Comparison of ENCODE assay signal across 8 mouse cellular contexts in the genomic region with DNA sequence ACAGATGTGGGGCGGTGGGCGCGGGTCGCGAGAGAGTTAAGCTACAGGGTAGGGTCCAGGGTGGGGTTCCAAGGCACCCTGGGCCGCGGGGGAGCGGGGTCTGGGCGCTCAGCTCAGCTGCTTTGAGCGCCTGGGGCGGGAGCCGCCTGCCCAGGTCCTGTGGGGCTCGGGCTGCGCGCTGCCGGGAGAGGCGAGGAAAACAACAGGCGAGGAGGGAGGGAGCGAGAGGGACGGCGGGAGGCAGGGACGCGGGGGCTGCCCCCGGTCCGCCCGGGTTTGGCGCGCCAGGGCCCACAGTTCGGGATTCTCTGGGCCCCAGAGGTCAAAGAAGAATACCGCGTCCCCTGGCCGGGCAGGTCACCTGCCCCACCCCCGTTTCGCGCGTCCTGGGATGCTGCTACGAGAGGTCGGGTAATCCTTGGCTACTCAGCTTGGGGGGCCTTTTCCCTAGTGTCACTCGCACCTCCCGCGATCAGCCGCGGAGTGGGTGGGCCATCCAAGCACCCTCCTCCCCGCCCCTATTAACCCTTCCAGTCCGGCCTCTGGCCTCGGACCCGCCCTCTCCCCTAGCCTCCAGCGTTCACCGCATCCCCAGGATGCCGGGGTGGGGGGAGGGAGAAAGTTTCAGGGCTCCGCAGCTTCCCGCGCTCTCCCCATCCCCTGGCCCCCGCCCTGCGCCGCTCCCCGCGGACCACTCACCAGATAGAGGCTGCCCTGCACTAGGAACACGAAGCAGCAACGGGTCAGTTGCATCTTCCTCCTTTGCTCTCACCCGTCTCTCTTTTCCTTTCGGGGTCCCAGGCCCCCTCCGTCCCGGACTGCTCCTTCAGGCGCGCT. TPM values are rescaled to one million over a fixed set of nuclear protein-coding genes. Genes with fewer than 3 reads are reported as not detected.
DNase-seq lines count a peak whose midpoint lies in the region; ATAC-seq and TF ChIP-seq lines count a peak whose summit lies in the region.

No protein-coding gene starts in this region.

- no peaks in the 10 kb centered on the region for H3K36me3 ChIP-seq in embryonic facial prominence, embryonic 14.5 days (ENCODE audit: control insufficient read depth, insufficient read depth, low read length)
- no peaks in the 10 kb centered on the region for H3K36me3 ChIP-seq in hindbrain, postnatal 0 days (ENCODE audit: insufficient read depth, low read length)
- H3K36me3 ChIP-seq in midbrain, embryonic 16.5 days (ENCODE audit: control insufficient read depth, insufficient read depth, low read length), result no peaks in the 10 kb centered on the region

- peak overlapping the region; percentile 38 for H3K27ac ChIP-seq in gastrocnemius, adult 2 months
- no peak overlapping the region for H3K27ac ChIP-seq in embryonic facial prominence, embryonic 14.5 days (replicated peaks; ENCODE audit: low read depth, low read length)
- 0 out of 2 replicates have a peak overlapping the region, but pooled peaks have one; percentile 11 for H3K27ac ChIP-seq in hindbrain, postnatal 0 days
- H3K27ac ChIP-seq in midbrain, embryonic 16.5 days (ENCODE audit: low read length), result peak overlapping the region; percentile 32

- no peaks in the 10 kb centered on the region for H3K4me1 ChIP-seq in embryonic facial prominence, embryonic 14.5 days (ENCODE audit: control insufficient read depth, insufficient read depth, low read length)
- 0 out of 2 replicates have a peak, but pooled peaks cover 3% of the 10 kb centered on the region for H3K4me1 ChIP-seq in hindbrain, postnatal 0 days (ENCODE audit: insufficient read depth, low read length)
- H3K4me1 ChIP-seq in midbrain, embryonic 16.5 days (ENCODE audit: control insufficient read depth, insufficient read depth, low read length), result peaks cover 4% of the 10 kb centered on the region

- no peak for TF ChIP-seq CTCF in gastrocnemius, adult 2 months (IDR thresholded peaks at IDR 0.05)
- TF ChIP-seq CTCF in hindbrain, postnatal 0 days (IDR thresholded peaks at IDR 0.05; ENCODE audit: low read depth), result no peak

- H3K9me3 ChIP-seq in embryonic facial prominence, embryonic 14.5 days (ENCODE audit: control insufficient read depth, low read length), result no peaks in the 10 kb centered on the region
- H3K9me3 ChIP-seq in hindbrain, postnatal 0 days (ENCODE audit: low read length), result no peaks in the 10 kb centered on the region
- no peaks in the 10 kb centered on the region for H3K9me3 ChIP-seq in midbrain, embryonic 16.5 days (replicated peaks; ENCODE audit: control insufficient read depth, low read length, poor library complexity, severe bottlenecking)

- H3K27me3 ChIP-seq in embryonic facial prominence, embryonic 14.5 days (replicated peaks; ENCODE audit: control insufficient read depth, insufficient read depth, low read length), result peaks cover 18% of the 10 kb centered on the region; the same call in 1 of the 2 replicates
- no peaks in the 10 kb centered on the region for H3K27me3 ChIP-seq in hindbrain, postnatal 0 days (ENCODE audit: insufficient read depth, low read length)
- peaks cover 12% of the 10 kb centered on the region for H3K27me3 ChIP-seq in midbrain, embryonic 16.5 days (ENCODE audit: control insufficient read depth, insufficient read depth, low read depth, low read length)

- H3K9ac ChIP-seq in embryonic facial prominence, embryonic 14.5 days (ENCODE audit: low read depth, low read length), result peak overlapping the region; percentile 65
- H3K9ac ChIP-seq in hindbrain, postnatal 0 days (replicated peaks; ENCODE audit: low read length), result peak overlapping the region; percentile 63
- peak overlapping the region; percentile 79 for H3K9ac ChIP-seq in midbrain, embryonic 16.5 days (ENCODE audit: low read depth, low read length)

- intact Hi-C loops in gastrocnemius, adult 2 months (cut with DNase I), result loop anchor here (1.0 kb wide), 1 partner anchor 129 kb away; a partner anchor contains a TSS

- peak; percentile 54 for DNase-seq in gastrocnemius, adult 2 months
- no peak for DNase-seq in gastrocnemius, adult 18-20 months (ENCODE audit: low spot score)
- peak; percentile 33 for DNase-seq in ES-CJ7 (ENCODE audit: low read depth, low spot score)
- no peak for DNase-seq in embryonic facial prominence, embryonic 14.5 days (ENCODE audit: low spot score)
- DNase-seq in hindbrain, postnatal 0 days (ENCODE audit: low spot score), result no peak
- DNase-seq in right cerebral cortex, postnatal 14 days, result no peak
- no peak for DNase-seq in urinary bladder, postnatal 10 days (ENCODE audit: low spot score)

- ATAC-seq in embryonic facial prominence, embryonic 14.5 days (ENCODE audit: low read depth), result peak; percentile 23
- peak; percentile 55; the same call in 1 of the 2 replicates for ATAC-seq in hindbrain, postnatal 0 days
- ATAC-seq in midbrain, embryonic 16.5 days, result peak; percentile 41; the same call in 1 of the 2 replicates

- H3K4me2 ChIP-seq in embryonic facial prominence, embryonic 14.5 days (ENCODE audit: low read depth, low read length), result peak overlapping the region; percentile 99
- peak overlapping the region; percentile 92 for H3K4me2 ChIP-seq in hindbrain, postnatal 0 days (ENCODE audit: low read depth, low read length)
- peak overlapping the region; percentile 96 for H3K4me2 ChIP-seq in midbrain, embryonic 16.5 days (ENCODE audit: low read length)

- H3K4me3 ChIP-seq in gastrocnemius, adult 2 months, result peak overlapping the region; percentile 82
- peak overlapping the region; percentile 62 for H3K4me3 ChIP-seq in embryonic facial prominence, embryonic 14.5 days (ENCODE audit: low read depth, low read length)
- peak overlapping the region; percentile 63 for H3K4me3 ChIP-seq in hindbrain, postnatal 0 days (ENCODE audit: low read length)
- peak overlapping the region; percentile 66 for H3K4me3 ChIP-seq in midbrain, embryonic 16.5 days (ENCODE audit: low read depth, low read length)

- WGBS in embryonic facial prominence, embryonic 14.5 days, result 2% methylated on average over 36 of the region's 66 CpGs
- under 1% methylated on average over 60 of the region's 66 CpGs for WGBS in hindbrain, postnatal 0 days
- under 1% methylated on average over 60 of the region's 66 CpGs for WGBS in midbrain, embryonic 16.5 days

RNA-seq across cellular contexts. Expression of a gene that starts 0.7 kb away (rescaled TPM):
- under 1 TPM; 0.20 to 0.23 TPM for total RNA-seq in gastrocnemius, adult 2 months (2021)
- under 1 TPM; 0.27 to 0.33 TPM for total RNA-seq in gastrocnemius, adult 18-20 months (2021)
- 0.72 and 1.1 TPM in 2 replicates for polyA plus RNA-seq in embryonic facial prominence, embryonic 14.5 days (2014; fragmentation: Nextera tagmentation; extraction: Ambion mirVana)
- 21.4 and 23.6 TPM in 2 replicates for total RNA-seq in hindbrain, postnatal 0 days (2014; rRNA removed)
- 3.7 and 4.1 TPM in 2 replicates for polyA plus RNA-seq in hindbrain, postnatal 0 days (2015; fragmentation: Nextera tagmentation; extraction: Ambion mirVana)
- polyA plus RNA-seq in midbrain, embryonic 16.5 days (2015; fragmentation: Nextera tagmentation; extraction: Ambion mirVana), result 3.3 and 4.6 TPM in 2 replicates

Comparison
In these comparisons a context has a peak if more than half of its experiments do, and no peak if none do; other contexts are left out.
1. DNase-seq: peak in gastrocnemius, adult 2 months (single experiment) and ES-CJ7 (single experiment); none in gastrocnemius, adult 18-20 months (single experiment), embryonic facial prominence, embryonic 14.5 days (single experiment), hindbrain, postnatal 0 days (single experiment), right cerebral cortex, postnatal 14 days (single experiment) and urinary bladder, postnatal 10 days (single experiment).
2. RNA of a gene that starts 0.7 kb away (total RNA-seq): 21.4 to 23.6 TPM in hindbrain, postnatal 0 days; 0.27 to 0.33 TPM in gastrocnemius, adult 18-20 months and 0.20 to 0.23 TPM in gastrocnemius, adult 2 months; every median in the first group is over 10 times any median in the second.
3. Peak in every context shown above with its lines, with median percentiles within 50 percentile points of each other: H3K4me3 ChIP-seq, ATAC-seq, H3K4me2 ChIP-seq and H3K9ac ChIP-seq.